Mouse (Mus musculus): ENCODE data around the gene Exoc2. TPM values are rescaled to one million over a fixed set of nuclear protein-coding genes. Genes with fewer than 3 reads are reported as not detected.

The Exoc2 gene
- polyA plus RNA-seq, 1 experiment, result 10.4 TPM

GRCm38 (mm10) chr13:30961932-30962331 lies 12.0 kb downstream of the Exoc2 start:
- Histone ChIP-seq H3K27ac (ENCODE audit: control insufficient read depth, insufficient read depth, low read depth, low read length, poor library complexity) (no peak overlapping the region), H3K4me1 (ENCODE audit: control insufficient read depth, insufficient read depth, low read length) (peaks cover 1% of the 10 kb centered on the region; the same call in 1 of the 2 replicates), H3K4me3 (replicated peaks; ENCODE audit: control insufficient read depth, low read depth, low read length) (no peak overlapping the region)
- 86% methylated on average over 2 of the region's 2 CpGs for WGBS
- TF ChIP-seq CTCF (IDR thresholded peaks at IDR 0.05; ENCODE audit: control insufficient read depth, insufficient read depth, low read length) (no peak), POLR2A (IDR thresholded peaks at IDR 0.05; ENCODE audit: borderline replicate concordance, control insufficient read depth, low read depth, low read length) (no peak)

DNA sequence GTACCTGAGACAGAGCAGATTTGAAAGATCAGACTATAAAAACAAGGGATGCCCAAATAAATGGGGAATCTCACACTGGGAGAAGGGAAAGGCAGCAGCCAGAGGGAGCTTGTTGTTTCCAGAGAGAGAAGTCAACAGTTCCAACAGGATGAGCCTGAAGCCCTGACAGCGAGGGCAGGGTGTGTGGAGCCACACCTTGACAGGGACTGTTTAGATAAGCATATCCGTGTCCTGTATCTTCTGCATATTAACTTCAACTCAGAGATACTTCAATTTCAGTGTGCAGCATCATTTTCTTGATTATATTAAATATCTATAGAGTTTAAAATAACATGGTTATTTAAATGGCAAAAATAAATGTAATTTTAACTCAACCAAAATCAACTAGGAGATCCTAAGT lies 13.2 kb downstream of the Exoc2 start:
- no peak overlapping the region for H3K27ac ChIP-seq (ENCODE audit: control insufficient read depth, insufficient read depth, low read depth, low read length, poor library complexity)
- no peak for TF ChIP-seq CTCF (IDR thresholded peaks at IDR 0.05; ENCODE audit: control insufficient read depth, insufficient read depth, low read length)
- TF ChIP-seq POLR2A (IDR thresholded peaks at IDR 0.05; ENCODE audit: borderline replicate concordance, control insufficient read depth, low read depth, low read length), result no peak
- H3K4me3 ChIP-seq (replicated peaks; ENCODE audit: control insufficient read depth, low read depth, low read length), result no peak overlapping the region
- WGBS, result 67% methylated on average over 2 of the region's 2 CpGs
- peaks cover 3% of the 10 kb centered on the region; the same call in 1 of the 2 replicates for H3K4me1 ChIP-seq (ENCODE audit: control insufficient read depth, insufficient read depth, low read length)

GRCm38 (mm10) chr13:30953580-30953979 lies 20.3 kb downstream of the Exoc2 start:
- Histone ChIP-seq H3K27ac (ENCODE audit: control insufficient read depth, insufficient read depth, low read depth, low read length, poor library complexity) (no peak overlapping the region), H3K4me1 (ENCODE audit: control insufficient read depth, insufficient read depth, low read length) (peaks cover 5% of the 10 kb centered on the region), H3K4me3 (replicated peaks; ENCODE audit: control insufficient read depth, low read depth, low read length) (no peak overlapping the region)
- 44% methylated on average over 1 of the region's 1 CpGs for WGBS
- no peak for TF ChIP-seq CTCF (IDR thresholded peaks at IDR 0.05; ENCODE audit: control insufficient read depth, insufficient read depth, low read length)
- TF ChIP-seq POLR2A (IDR thresholded peaks at IDR 0.05; ENCODE audit: borderline replicate concordance, control insufficient read depth, low read depth, low read length), result no peak

- 67% methylated on average over 2 of the region's 2 CpGs for WGBS
- TF ChIP-seq CTCF (IDR thresholded peaks at IDR 0.05; ENCODE audit: control insufficient read depth, insufficient read depth, low read length), result no peak
Measured at GRCm38 (mm10) chr13:30952044-30952443, 21.8 kb downstream of the Exoc2 start.

GRCm38 (mm10) chr13:30949181-30949580 lies 24.7 kb downstream of the Exoc2 start:
- TF ChIP-seq POLR2A (IDR thresholded peaks at IDR 0.05; ENCODE audit: borderline replicate concordance, control insufficient read depth, low read depth, low read length) (no peak), CTCF (IDR thresholded peaks at IDR 0.05; ENCODE audit: control insufficient read depth, insufficient read depth, low read length) (no peak)
- H3K27ac ChIP-seq (ENCODE audit: control insufficient read depth, insufficient read depth, low read depth, low read length, poor library complexity), result no peak overlapping the region
- WGBS, result 81% methylated on average over 9 of the region's 9 CpGs
- H3K4me1 ChIP-seq (ENCODE audit: control insufficient read depth, insufficient read depth, low read length), result peaks cover 8% of the 10 kb centered on the region
- no peak overlapping the region for H3K4me3 ChIP-seq (replicated peaks; ENCODE audit: control insufficient read depth, low read depth, low read length)

More at GRCm38 (mm10) chr13:30952044-30952443, 21.8 kb downstream of the Exoc2 start:
- Histone ChIP-seq H3K27ac (ENCODE audit: control insufficient read depth, insufficient read depth, low read depth, low read length, poor library complexity) (no peak overlapping the region), H3K4me1 (ENCODE audit: control insufficient read depth, insufficient read depth, low read length) (peaks cover 10% of the 10 kb centered on the region), H3K4me3 (replicated peaks; ENCODE audit: control insufficient read depth, low read depth, low read length) (no peak overlapping the region)

DNA sequence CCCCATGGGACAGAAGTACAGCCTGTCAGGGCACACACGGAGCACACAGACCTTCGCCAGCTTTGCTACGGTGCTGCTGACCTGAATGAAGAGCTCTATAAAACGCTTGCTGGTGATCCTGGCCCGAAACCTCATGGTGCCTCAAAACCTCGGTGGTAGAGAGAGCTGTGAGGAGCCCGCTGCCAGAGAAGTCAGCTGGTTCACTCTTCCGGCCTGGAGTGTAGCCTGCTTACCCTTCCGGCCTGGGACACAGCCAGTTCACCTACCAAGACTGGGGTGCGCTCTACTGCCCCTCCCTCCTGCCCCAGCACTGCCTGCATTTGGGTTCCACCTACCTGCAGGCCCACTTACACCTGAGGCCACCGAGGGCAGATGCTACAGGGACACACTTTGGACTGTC lies 26.4 kb downstream of the Exoc2 start, which contains the start of gene Hus1b:
Gene Hus1b, minus strand, starts transcription at position 220 of the 400 bp plus-strand sequence.
- H3K4me1 ChIP-seq (ENCODE audit: control insufficient read depth, insufficient read depth, low read length), result peaks cover 6% of the 10 kb centered on the region
- no peak within 1 kb of the TSS for H3K27ac ChIP-seq (ENCODE audit: control insufficient read depth, insufficient read depth, low read depth, low read length, poor library complexity)
- no peak within 1 kb of the TSS for H3K4me3 ChIP-seq (replicated peaks; ENCODE audit: control insufficient read depth, low read depth, low read length)
- no peak for TF ChIP-seq CTCF (IDR thresholded peaks at IDR 0.05; ENCODE audit: control insufficient read depth, insufficient read depth, low read length)
- TF ChIP-seq POLR2A (IDR thresholded peaks at IDR 0.05; ENCODE audit: borderline replicate concordance, control insufficient read depth, low read depth, low read length), result no peak
- WGBS, result 91% methylated on average over 11 of the region's 11 CpGs

GRCm38 (mm10) chr13:30947129-30947528 lies 26.8 kb downstream of the Exoc2 start:
- TF ChIP-seq POLR2A (IDR thresholded peaks at IDR 0.05; ENCODE audit: borderline replicate concordance, control insufficient read depth, low read depth, low read length) (no peak), CTCF (IDR thresholded peaks at IDR 0.05; ENCODE audit: control insufficient read depth, insufficient read depth, low read length) (no peak)

GRCm38 (mm10) chr13:30945788-30946187 lies 28.1 kb downstream of the Exoc2 start:
- Histone ChIP-seq H3K4me3 (replicated peaks; ENCODE audit: control insufficient read depth, low read depth, low read length) (no peak overlapping the region), H3K27ac (ENCODE audit: control insufficient read depth, insufficient read depth, low read depth, low read length, poor library complexity) (no peak overlapping the region), H3K4me1 (ENCODE audit: control insufficient read depth, insufficient read depth, low read length) (peaks cover 6% of the 10 kb centered on the region)
- TF ChIP-seq CTCF (IDR thresholded peaks at IDR 0.05; ENCODE audit: control insufficient read depth, insufficient read depth, low read length) (no peak), POLR2A (IDR thresholded peaks at IDR 0.05; ENCODE audit: borderline replicate concordance, control insufficient read depth, low read depth, low read length) (no peak)

More at GRCm38 (mm10) chr13:30947129-30947528, 26.8 kb downstream of the Exoc2 start:
- 68% methylated on average over 15 of the region's 15 CpGs for WGBS
- Histone ChIP-seq H3K4me3 (replicated peaks; ENCODE audit: control insufficient read depth, low read depth, low read length) (no peak overlapping the region), H3K27ac (ENCODE audit: control insufficient read depth, insufficient read depth, low read depth, low read length, poor library complexity) (no peak overlapping the region), H3K4me1 (ENCODE audit: control insufficient read depth, insufficient read depth, low read length) (peaks cover 6% of the 10 kb centered on the region)

DNA sequence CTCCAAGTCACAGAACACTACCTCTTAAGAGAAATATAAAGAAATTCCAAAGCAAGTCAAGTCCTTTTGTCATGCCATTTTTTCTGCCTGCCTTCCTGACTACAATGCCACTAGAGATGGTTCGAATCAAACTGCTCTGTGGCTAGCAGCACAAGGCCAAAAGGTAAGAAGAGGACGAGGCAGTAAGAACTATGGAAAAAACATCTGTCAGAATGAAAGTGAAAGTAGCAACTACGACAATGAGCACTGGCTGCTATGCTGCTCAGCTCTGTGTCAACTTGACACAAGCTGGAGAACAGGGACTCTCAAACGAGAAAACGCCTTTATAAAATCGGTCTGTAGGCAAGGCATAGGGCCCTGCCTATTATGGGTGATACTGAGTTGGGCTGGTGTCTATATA lies 40.9 kb downstream of the Exoc2 start:
- Histone ChIP-seq H3K4me1 (ENCODE audit: control insufficient read depth, insufficient read depth, low read length) (no peaks in the 10 kb centered on the region; the same call in 1 of the 2 replicates), H3K4me3 (replicated peaks; ENCODE audit: control insufficient read depth, low read depth, low read length) (no peak overlapping the region), H3K27ac (ENCODE audit: control insufficient read depth, insufficient read depth, low read depth, low read length, poor library complexity) (no peak overlapping the region)
- TF ChIP-seq POLR2A (IDR thresholded peaks at IDR 0.05; ENCODE audit: borderline replicate concordance, control insufficient read depth, low read depth, low read length) (no peak), CTCF (IDR thresholded peaks at IDR 0.05; ENCODE audit: control insufficient read depth, insufficient read depth, low read length) (no peak)
- WGBS, result 61% methylated on average over 6 of the region's 6 CpGs

Measured in bone marrow, adult 2 months (tissue).